Mouse (Mus musculus): ENCODE results near the gene Kpnb1. TPM values are rescaled to one million over a fixed set of nuclear protein-coding genes. Genes with fewer than 3 reads are reported as not detected.

The Kpnb1 gene
- polyA plus RNA-seq, 2 experiments: 71.8 to 145 TPM

DNA sequence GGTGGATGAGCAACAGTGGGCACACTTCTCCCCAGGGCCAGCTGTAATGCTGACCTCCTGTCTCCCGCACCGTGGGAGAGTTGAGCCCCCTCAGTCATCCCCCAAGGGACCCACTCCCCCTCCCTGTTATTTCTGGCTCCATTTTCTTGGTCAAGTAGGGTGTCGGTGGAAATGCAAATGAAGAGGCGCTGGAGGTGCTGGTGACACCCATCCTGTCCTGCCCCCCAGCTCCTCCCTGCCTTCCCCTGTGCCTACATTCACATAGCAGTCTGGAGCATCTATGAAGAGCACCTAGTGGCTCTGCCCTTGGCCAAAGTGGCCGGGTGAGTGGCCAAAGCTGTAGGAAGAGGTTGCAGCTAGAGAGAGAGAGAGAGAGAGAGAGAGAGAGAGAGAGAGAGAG lies 54.4 kb downstream of the Kpnb1 start:
- H3K4me1 ChIP-seq (ENCODE audit: control insufficient read depth, insufficient read depth, low read length): no peaks in the 10 kb centered on the region
- no peaks in the 10 kb centered on the region for H3K9me3 ChIP-seq (ENCODE audit: control insufficient read depth, low read length)
- DNase-seq (ENCODE audit: low spot score) (no peak), ATAC-seq (ENCODE audit: low FRiP score, low read depth) (no peak)
- no peak overlapping the region for H3K9ac ChIP-seq (ENCODE audit: low read depth, low read length, severe bottlenecking)
- H3K4me2 ChIP-seq (replicated peaks; ENCODE audit: low read depth, low read length, severe bottlenecking): no peak overlapping the region
- WGBS: 65% methylated on average over 5 of the region's 5 CpGs
- H3K4me3 ChIP-seq (replicated peaks; ENCODE audit: low read length): no peak overlapping the region
- peaks cover 21% of the 10 kb centered on the region for H3K36me3 ChIP-seq (ENCODE audit: control insufficient read depth, insufficient read depth, low read length)
- no peaks in the 10 kb centered on the region for H3K27me3 ChIP-seq (ENCODE audit: control insufficient read depth, insufficient read depth, low read length)
- no peak for TF ChIP-seq POLR2A (IDR thresholded peaks at IDR 0.05; ENCODE audit: borderline replicate concordance, extremely low read depth, insufficient read depth, insufficient read length)
- no peak overlapping the region for H3K27ac ChIP-seq (replicated peaks; ENCODE audit: low read depth, low read length)

DNA sequence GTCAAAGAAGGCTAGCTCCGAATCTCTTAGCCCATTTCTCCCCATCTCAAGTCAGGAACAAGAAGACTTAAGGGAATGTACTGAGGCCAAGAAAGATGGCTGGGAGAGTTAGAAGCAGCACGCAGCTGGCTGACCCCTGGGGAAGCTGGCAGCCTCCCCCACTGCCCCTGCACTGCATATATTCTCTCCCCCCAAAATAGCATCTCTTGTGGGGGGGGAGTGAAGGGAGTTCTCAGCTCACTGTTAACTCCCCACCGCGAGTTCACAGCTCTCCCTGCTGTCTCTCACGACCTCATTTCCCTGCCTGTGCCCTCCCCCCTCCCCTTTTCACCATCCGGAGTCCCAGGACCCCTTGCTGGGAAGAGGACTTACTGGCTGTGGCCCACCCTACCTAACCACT lies 55.5 kb downstream of the Kpnb1 start:
- no peak for DNase-seq (ENCODE audit: low spot score)
- H3K9me3 ChIP-seq (ENCODE audit: control insufficient read depth, low read length): no peaks in the 10 kb centered on the region
- no peak overlapping the region for H3K9ac ChIP-seq (ENCODE audit: low read depth, low read length, severe bottlenecking)
- no peak overlapping the region for H3K4me3 ChIP-seq (replicated peaks; ENCODE audit: low read length)
- 23% methylated on average over 6 of the region's 6 CpGs for WGBS
- H3K36me3 ChIP-seq (ENCODE audit: control insufficient read depth, insufficient read depth, low read length): peaks cover 11% of the 10 kb centered on the region
- H3K27ac ChIP-seq (replicated peaks; ENCODE audit: low read depth, low read length): no peak overlapping the region
- H3K4me1 ChIP-seq (ENCODE audit: control insufficient read depth, insufficient read depth, low read length): peaks cover 3% of the 10 kb centered on the region; the same call in 1 of the 2 replicates
- ATAC-seq (ENCODE audit: low FRiP score, low read depth): no peak
- no peaks in the 10 kb centered on the region for H3K27me3 ChIP-seq (ENCODE audit: control insufficient read depth, insufficient read depth, low read length)
- H3K4me2 ChIP-seq (replicated peaks; ENCODE audit: low read depth, low read length, severe bottlenecking): no peak overlapping the region
- no peak for TF ChIP-seq POLR2A (IDR thresholded peaks at IDR 0.05; ENCODE audit: borderline replicate concordance, extremely low read depth, insufficient read depth, insufficient read length)

DNA sequence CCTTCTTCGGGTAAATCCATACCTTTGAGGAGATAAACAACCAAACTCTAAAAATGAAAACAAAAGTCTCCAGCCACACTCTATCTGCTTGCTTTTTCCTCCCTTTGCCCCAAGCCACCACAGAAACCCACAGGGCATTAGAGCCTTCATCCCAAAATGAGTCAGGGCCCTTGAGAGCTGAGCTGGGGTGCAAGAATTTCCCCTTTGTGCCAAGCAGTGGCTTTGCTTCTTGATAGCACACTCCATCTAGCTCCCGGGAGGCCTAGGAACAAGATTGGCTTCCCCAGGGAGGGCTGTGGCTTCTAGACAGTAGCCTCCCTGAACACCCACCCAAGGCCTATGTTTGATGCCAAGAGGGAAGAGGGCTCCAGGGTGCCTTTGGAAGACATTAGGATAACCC lies 56.0 kb downstream of the Kpnb1 start:
- Histone ChIP-seq H3K27me3 (ENCODE audit: control insufficient read depth, insufficient read depth, low read length) (no peaks in the 10 kb centered on the region), H3K9me3 (ENCODE audit: control insufficient read depth, low read length) (no peaks in the 10 kb centered on the region), H3K4me2 (replicated peaks; ENCODE audit: low read depth, low read length, severe bottlenecking) (no peak overlapping the region), H3K36me3 (ENCODE audit: control insufficient read depth, insufficient read depth, low read length) (peaks cover 7% of the 10 kb centered on the region), H3K4me1 (ENCODE audit: control insufficient read depth, insufficient read depth, low read length) (peaks cover 3% of the 10 kb centered on the region; the same call in 1 of the 2 replicates), H3K27ac (replicated peaks; ENCODE audit: low read depth, low read length) (no peak overlapping the region), H3K9ac (ENCODE audit: low read depth, low read length, severe bottlenecking) (no peak overlapping the region), H3K4me3 (replicated peaks; ENCODE audit: low read length) (no peak overlapping the region)
- ATAC-seq (ENCODE audit: low FRiP score, low read depth) (no peak), DNase-seq (ENCODE audit: low spot score) (no peak)
- WGBS: 68% methylated on average over 2 of the region's 2 CpGs
- no peak for TF ChIP-seq POLR2A (IDR thresholded peaks at IDR 0.05; ENCODE audit: borderline replicate concordance, extremely low read depth, insufficient read depth, insufficient read length)

DNA sequence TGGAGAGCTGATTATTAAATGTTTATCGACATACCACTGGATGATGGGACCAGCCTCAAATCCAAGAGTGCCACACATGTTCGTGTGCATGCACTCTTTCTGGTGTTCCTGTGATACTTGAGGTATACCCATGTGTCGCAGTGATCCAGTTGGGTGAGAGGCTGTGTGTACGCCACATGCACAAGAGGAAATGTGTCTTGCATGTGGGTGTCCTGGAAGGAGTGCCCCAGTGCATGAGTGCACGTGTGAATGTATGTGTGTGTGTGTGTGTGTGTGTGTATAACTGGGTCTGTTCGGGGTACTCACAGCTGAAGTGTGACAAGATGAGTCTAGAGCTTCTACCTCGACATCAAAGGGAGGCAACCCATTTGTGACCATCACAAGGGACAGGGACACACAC lies 57.4 kb downstream of the Kpnb1 start:
- no peak overlapping the region for H3K4me3 ChIP-seq (replicated peaks; ENCODE audit: low read length)
- H3K36me3 ChIP-seq (ENCODE audit: control insufficient read depth, insufficient read depth, low read length): no peaks in the 10 kb centered on the region
- H3K9ac ChIP-seq (ENCODE audit: low read depth, low read length, severe bottlenecking): no peak overlapping the region
- peaks cover 3% of the 10 kb centered on the region; the same call in 1 of the 2 replicates for H3K4me1 ChIP-seq (ENCODE audit: control insufficient read depth, insufficient read depth, low read length)
- no peak for TF ChIP-seq POLR2A (IDR thresholded peaks at IDR 0.05; ENCODE audit: borderline replicate concordance, extremely low read depth, insufficient read depth, insufficient read length)
- DNase-seq (ENCODE audit: low spot score) (no peak), ATAC-seq (ENCODE audit: low FRiP score, low read depth) (no peak)
- 86% methylated on average over 6 of the region's 7 CpGs for WGBS
- H3K27me3 ChIP-seq (ENCODE audit: control insufficient read depth, insufficient read depth, low read length): no peaks in the 10 kb centered on the region
- no peak overlapping the region for H3K27ac ChIP-seq (replicated peaks; ENCODE audit: low read depth, low read length)
- H3K9me3 ChIP-seq (ENCODE audit: control insufficient read depth, low read length): no peaks in the 10 kb centered on the region
- H3K4me2 ChIP-seq (replicated peaks; ENCODE audit: low read depth, low read length, severe bottlenecking): no peak overlapping the region

DNA sequence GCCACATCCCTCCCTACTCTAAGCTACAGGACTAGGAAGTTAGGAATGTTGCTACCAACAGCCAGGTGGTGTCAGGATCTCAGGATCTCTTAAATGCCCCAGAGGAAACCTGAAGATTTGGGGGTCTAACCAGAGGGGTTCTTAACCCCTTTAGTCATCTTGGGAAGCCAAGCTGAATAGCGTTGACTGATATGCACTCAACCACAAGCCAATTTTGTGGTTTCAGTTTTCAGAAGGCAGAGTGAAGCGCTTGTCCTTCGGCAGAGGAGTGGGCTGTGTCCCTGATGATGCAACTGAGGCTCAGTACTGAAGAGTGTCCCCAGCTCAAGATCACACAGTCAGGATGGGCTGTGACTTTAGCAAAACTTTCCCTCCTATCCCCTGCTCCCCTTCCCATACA lies 58.7 kb downstream of the Kpnb1 start:
- Histone ChIP-seq H3K4me3 (replicated peaks; ENCODE audit: low read length) (no peak overlapping the region), H3K9me3 (ENCODE audit: control insufficient read depth, low read length) (no peaks in the 10 kb centered on the region), H3K4me2 (replicated peaks; ENCODE audit: low read depth, low read length, severe bottlenecking) (no peak overlapping the region), H3K4me1 (ENCODE audit: control insufficient read depth, insufficient read depth, low read length) (peaks cover 3% of the 10 kb centered on the region; the same call in 1 of the 2 replicates), H3K27me3 (ENCODE audit: control insufficient read depth, insufficient read depth, low read length) (no peaks in the 10 kb centered on the region), H3K36me3 (ENCODE audit: control insufficient read depth, insufficient read depth, low read length) (no peaks in the 10 kb centered on the region), H3K9ac (ENCODE audit: low read depth, low read length, severe bottlenecking) (no peak overlapping the region), H3K27ac (replicated peaks; ENCODE audit: low read depth, low read length) (no peak overlapping the region)
- DNase-seq (ENCODE audit: low spot score) (no peak), ATAC-seq (ENCODE audit: low FRiP score, low read depth) (no peak)
- WGBS: 70% methylated on average over 3 of the region's 3 CpGs
- no peak for TF ChIP-seq POLR2A (IDR thresholded peaks at IDR 0.05; ENCODE audit: borderline replicate concordance, extremely low read depth, insufficient read depth, insufficient read length)
